Mouse (Mus musculus) left cerebral cortex, postnatal 36 days (tissue): Measurements from ENCODE around the gene Igfbp7. TPM values are rescaled to one million over a fixed set of nuclear protein-coding genes. Genes with fewer than 3 reads are reported as not detected.

ENCODE experiments used
- DNase-seq, 2 experiments: peaks; one replicate each; pipeline ENCODE4 v3.0.0; 2021 to 2022; ENCODE audit warnings: low spot score in 2 of 2, mixed read lengths in 1 of 2
- intact Hi-C: fragments of 180-260 bp; cut with DNase I; formaldehyde crosslinking; loops from one replicate; pipeline ENCODE4 v1.15.1; 2025
- total RNA-seq, 2 experiments: library from RNA; stranded (reverse); gene quantifications; 2 replicates each; pipeline ENCODE4 v1.2.3; 2021

Gene Igfbp7
- total RNA-seq, 2 experiments from 2014 or later = 45.1 to 48.4 TPM

DNA sequence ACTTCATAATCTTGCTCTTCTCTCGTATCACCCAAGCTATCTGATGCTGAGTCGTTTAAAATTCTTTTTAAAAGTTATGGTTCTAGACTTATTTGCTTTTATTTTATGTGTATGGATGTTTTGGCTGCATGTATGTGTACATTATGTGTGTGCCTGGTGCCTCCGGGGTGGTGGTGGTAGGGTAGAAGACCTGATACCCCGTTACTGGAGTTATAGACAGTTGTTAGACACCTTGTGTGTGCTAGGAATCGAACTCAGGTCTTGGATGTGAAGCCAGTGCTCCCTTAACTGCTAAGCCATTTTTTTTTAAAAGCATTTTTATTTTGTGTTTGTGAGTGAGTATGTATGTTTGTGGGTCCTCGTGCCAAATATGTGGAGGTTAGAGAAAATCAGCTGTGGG lies 689 bp upstream of the Igfbp7 start:
- intact Hi-C loops = loop anchor here (5.0 kb wide), 1 partner anchor 51 kb away; no protein-coding TSS in a partner anchor
- no peak for DNase-seq

DNA sequence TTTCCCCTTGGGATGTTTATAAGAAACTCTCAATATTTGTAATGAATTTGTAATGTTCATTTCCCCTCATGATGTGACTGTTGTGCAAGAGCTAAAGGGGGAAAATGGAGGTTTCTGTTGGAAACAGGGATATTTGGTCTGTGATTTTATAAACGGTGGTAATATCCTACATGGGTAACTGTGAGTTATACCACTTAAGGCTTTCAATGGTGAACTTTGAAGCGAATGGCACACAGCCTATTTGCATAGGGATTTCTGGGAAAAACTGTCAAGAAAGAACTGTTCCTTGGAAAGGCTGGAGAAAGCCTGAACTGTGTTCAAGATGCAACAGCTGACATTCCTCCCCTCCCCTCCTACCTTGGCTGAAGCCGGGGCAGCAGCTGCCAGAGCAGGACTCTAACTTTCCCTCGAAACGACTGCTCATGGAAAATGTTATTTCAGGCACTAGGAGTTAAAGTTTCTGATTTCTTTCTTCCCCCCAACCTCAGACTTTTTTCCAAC lies 1.4 kb downstream of the Igfbp7 start:
- no peak for DNase-seq
- intact Hi-C loops = loop anchor here (5.0 kb wide), 1 partner anchor 49 kb away; no protein-coding TSS in a partner anchor

DNA sequence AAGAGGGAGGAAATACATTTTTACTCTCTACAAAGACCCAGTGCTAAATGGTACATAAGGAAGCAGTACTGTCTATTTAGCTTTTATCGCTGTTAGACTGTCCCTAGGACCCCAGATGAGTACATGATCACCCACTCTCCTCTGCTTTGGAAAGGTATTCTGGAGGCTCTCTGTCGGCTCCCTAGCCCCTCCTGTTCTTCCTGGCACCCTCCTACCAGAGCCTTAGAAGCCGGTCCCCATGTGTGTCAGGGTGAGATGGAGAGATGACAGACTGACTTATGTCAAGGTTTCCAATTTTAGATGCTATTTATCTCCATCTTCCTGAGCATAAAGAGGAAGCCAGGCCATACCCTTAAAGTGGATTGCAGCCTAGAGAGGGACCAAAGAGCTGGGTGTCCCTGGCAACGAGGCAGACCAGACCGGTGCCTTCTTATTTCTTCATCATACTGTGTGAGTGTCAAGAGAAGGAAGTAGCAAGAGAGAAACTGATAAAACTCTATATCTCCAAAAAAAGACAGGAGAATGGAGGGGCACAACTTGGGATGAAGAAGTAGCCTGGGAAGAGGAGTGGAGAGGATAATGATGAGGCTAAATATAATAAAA lies 2.3 kb downstream of the Igfbp7 start:
- no peak for DNase-seq
- intact Hi-C loops = loop anchor here (5.0 kb wide), 1 partner anchor 48 kb away; no protein-coding TSS in a partner anchor

DNA sequence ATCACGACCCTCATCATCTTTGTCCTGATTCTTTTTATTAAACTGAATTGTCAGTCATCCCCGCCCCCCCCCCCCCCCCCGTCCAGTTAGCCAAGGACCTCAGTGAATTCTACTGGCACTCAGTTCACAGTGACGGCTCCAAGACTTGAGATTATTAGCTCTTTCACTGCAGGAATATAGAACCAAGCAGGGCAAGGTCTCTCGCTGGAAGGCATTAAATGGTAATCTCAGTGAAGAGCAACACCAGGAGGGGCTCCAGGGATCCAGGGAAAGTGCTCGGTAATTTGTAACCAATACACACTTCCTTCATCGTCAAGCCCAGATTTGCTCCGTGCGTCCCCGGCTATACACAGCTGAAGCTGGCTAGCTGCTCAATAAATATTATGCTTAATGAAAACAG lies 2.9 kb downstream of the Igfbp7 start:
- intact Hi-C loops = loop anchor here (5.0 kb wide), 1 partner anchor 48 kb away; no protein-coding TSS in a partner anchor
- no peak for DNase-seq

DNA sequence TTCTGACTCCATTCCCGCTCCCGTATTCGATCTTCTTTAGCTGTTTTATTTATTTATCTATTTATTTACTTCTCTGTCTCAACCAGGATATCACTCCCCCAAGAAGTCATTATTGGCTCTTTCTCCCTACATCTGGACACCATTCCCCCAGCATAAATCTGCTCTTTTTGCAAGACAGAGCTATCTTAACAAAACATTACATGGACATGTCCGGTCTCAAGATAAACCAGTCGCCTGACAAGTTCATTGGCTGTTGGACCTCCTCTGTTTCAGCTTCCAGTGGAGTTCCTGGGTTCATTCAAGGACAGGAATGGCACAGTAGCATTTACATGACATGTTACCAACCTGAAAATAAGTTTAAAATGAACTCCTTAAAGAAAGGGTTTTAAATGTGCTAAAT lies 4.9 kb downstream of the Igfbp7 start:
- intact Hi-C loops = no loop called here
- DNase-seq = no peak

DNA sequence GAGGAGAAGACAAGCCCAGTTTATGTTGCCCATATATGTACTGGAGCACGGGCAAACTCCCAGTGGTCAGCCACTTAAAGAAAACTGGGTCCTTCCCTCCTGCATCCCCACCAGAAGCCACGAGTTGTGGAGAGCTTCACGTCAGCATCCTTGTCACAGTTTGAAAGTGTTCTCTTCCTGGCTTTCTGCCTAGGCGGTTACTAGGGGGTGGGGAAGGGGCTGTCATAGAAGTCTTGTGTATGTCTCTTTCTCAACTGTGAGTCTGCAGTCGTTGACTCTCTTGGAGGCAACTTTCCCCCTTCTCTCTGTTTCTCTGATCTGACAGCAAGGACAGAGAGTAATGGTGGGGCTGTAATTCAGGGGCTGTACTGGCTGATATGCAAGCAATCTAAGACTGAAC lies 5.7 kb downstream of the Igfbp7 start:
- no peak for DNase-seq
- intact Hi-C loops = no loop called here

DNA sequence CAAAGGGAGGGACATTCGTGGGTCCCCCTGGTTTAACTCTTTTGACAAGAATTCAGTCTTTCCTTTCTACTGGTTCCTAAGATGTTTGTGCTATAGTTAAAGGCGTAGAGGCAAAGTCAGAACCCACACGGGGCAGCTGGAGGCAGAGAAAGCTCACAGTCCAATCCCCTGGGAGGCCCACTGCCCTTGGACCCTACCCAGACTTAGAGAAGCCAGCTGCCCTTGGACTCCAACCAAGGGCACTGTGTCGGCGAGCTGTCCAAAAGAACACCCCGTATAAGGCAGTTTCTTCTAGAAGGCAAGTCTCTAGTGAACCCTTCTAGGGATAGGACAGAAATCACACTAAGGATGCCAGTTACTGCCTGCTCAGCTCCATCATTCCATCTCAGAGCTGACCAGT lies 7.0 kb downstream of the Igfbp7 start:
- no peak for DNase-seq
- intact Hi-C loops = no loop called here

DNA sequence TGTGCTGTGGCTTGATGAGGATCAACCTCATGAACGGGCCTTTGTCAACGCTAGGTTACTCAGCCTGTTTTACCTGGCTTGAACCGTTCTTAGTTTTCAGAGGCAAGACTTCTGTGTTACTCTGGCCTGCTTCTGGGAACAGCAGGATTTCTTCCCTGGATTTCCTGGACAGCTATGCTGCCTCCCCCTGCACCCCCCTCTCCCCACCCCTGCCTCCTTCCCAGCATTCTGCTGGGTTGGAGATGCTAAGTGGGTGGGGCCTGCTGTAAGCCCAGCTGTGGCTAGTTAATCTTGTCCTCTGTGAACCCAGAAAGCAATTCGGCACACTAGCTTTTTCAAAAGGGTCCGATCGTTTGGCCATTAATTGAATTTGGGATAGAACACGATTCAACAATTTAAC lies 7.7 kb downstream of the Igfbp7 start:
- no peak for DNase-seq
- intact Hi-C loops = no loop called here

DNA sequence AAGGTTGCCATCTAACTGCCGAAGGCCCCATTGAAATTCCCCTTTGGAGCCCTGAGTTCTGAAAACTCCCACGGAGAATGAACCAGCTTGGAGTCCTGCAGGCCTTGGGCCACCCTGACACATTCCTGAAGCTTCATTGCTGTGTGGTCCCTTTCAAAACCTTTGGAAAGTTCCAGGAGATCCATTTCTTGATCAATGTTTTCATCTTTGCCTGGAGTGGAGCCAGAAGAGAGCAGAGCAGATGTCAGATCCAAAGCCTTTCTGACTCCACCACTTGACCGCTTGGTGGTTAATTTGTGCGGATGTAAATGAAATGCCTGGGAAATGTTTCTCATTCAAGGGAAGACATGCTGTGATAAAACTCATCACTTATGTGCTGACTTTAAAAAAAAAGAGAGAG lies 8.8 kb downstream of the Igfbp7 start:
- intact Hi-C loops = no loop called here

DNA sequence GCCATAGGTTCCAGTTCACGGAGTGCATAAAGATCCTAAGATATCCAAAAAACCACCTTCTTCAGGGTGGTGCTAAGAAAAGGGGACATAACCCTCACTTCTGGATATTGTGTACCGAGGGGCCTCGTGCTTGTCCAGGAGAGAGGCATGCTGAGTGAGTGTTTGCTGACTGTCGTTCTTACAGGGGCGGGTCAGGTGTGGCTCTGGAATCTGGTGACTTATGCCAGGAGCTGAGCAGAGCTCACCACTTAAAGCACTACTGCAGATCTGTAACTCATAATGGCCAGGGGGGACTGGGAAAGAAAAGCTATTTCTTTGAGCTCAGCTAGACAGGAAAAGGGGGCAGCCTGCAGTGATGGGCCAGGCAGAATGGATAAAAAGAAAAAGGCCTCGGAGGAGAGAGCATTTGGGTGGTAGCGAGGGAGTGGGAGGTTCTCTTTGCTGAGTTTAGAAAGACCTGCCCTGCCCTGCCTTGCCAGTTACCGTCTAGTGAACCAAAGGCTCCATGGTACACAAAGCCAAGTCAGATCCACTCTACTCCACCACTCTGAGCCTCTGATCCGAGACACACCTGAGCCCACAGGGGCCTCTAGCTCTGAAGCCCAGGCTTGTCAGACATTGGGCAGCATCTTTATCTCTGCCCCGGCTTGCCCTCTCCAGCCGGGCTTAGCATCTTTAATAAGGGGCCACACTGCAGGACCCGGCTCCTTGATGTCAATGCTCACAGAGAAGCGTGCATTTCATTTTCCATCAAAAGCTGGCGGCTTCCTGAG lies 9.4 kb downstream of the Igfbp7 start:
- intact Hi-C loops = no loop called here

More for the DNA sequence above, 8.8 kb downstream of the Igfbp7 start:
- DNase-seq = no peak

DNA sequence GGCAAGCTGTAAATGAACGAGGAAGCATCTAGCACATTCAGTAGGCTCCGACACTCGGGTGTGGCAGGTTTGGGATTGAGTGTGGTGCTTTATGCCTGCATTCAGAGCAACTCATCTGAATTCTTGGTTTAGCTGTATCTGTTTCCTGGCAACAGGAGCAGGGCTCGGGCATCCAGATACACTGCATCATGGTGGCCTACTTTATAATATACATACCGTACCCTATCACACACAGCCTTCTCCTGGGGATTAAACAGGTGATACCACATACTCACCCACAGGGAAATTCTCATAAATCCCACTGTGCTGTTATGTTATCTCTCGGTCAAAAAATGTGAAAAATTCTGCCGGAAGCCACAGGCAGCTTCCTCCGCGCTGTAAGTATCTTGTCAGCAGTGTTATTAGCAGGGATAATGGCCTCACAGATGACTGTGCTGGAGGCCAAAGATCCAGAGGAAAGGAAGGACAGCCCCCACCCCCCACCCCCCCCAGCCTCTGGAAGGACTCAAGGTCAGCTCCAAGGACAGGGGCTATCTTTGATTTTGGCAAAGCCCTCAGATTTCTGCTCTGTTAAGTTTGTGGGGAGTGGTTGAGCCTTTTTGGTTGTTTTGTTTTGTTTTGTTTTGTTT lies 13.7 kb downstream of the Igfbp7 start:
- peak in 1 of 2 experiments; percentile 11 for DNase-seq
- intact Hi-C loops = no loop called here

More for the DNA sequence above, 9.4 kb downstream of the Igfbp7 start:
- DNase-seq = no peak

DNA sequence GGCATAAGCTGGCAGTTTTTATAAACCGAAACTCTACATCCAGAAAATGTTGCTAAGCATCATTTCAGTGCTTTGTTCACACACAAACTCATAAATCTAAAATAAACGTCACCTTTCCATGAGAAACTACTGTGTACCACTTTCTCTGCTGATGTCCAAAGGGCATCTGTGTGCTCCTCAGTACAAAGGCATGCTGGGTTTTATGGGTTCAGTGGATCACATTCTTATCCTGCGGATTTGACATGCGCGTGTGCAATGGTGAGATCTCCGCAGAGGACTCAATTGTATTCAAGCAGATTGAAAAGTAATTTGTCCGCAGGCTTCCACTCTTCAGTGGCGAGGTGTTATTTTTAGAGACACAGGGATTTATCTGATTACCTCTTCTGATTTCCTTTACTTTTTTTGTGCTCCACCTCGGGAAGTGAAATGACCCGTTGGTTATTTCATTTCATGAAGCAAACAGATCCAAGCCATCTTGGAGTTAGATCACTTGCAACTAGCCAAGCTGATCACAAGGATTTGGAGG lies 14.7 kb downstream of the Igfbp7 start:
- intact Hi-C loops = no loop called here
- DNase-seq = no peak

DNA sequence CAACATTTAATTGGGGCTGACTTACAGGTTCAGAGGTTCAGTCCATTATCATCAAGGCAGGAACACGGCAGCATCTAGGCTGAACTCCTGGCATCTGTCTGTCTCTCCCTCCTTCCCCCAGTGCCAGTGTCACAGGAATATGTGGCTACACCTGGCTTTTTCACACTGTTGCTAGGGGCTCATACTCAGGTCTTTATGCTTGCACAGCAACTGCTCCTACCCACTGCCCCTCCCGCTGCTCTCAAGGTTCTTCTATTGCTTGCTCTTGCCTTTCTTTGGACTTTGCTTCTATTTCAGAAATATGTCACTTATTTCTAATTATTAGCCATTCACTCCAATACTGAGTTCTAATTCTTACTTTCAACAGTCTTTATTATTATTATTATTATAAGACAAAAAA lies 17.6 kb downstream of the Igfbp7 start:
- intact Hi-C loops = no loop called here
- no peak for DNase-seq

DNA sequence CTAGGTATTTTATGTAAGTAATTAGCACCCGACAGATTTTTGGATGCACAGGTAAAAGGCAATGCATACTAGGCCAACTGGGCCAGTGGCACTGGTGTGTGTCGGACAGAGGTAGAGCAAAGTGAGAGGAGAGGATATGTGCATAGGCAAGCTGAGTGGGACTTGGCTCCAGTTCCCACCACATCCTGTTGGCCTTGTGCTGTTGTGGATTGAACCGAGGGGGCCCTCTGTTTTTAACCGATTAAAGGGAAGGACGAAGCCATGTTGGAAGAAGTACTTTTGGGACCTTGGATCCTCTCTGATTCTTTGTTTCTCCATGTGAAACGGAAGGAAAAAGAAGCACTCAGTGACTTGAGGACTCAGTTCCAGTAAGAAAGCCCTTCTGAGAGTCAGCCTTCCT lies 19.5 kb downstream of the Igfbp7 start:
- intact Hi-C loops = no loop called here
- DNase-seq = no peak

DNA sequence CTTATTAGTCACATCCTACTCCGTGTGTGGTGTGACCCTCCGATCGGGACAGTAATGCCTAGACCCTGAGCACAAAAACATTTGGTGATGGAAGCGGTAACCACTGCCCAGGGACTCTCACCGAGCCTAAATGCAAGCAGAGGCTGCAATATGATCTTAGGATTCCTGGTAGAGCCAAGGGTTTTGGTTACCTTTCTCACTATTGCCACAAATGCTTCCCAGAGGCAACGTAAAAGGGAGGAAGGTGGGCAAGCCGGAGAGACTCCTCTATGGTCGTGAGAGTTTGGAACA lies 20.5 kb downstream of the Igfbp7 start:
- intact Hi-C loops = no loop called here
- DNase-seq = no peak

DNA sequence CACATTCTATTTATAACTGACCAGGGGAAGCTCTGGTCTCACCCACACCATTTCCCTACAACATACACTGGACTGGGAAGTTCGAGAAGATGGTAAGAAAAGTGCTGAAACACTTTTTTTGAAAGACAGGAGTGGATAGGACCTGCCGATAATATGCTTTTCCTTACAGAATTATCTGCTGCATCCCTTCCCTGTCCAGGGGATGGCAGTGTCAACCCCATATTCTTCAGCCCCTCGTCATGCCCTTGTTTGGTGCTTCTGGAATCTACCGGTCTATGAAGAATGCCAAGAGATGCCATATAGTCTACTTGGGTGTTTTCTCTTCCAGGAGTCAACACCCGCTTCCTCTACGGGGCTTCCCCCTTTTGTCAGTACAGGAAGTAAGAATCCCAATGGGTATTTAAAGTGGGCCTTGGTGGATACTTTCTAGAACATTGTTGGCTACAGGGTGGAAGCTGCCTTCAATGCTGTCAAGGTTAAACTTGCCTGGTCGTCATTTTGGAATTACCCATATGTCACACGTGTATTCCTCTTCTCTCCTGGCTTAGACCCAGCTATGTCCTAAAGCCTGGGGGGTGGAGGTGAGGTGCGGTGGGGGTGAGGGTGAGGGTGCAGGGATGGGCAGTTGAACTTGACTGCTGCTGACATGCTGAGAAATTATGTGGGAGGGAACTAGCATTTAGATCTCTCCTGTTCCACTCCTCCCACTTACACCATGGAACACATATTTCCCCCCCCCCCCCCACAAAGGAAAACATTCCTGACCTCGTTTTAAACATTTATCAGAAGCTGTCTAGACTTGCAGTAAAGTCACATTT lies 21.0 kb downstream of the Igfbp7 start:
- intact Hi-C loops = no loop called here
- no peak for DNase-seq

DNA sequence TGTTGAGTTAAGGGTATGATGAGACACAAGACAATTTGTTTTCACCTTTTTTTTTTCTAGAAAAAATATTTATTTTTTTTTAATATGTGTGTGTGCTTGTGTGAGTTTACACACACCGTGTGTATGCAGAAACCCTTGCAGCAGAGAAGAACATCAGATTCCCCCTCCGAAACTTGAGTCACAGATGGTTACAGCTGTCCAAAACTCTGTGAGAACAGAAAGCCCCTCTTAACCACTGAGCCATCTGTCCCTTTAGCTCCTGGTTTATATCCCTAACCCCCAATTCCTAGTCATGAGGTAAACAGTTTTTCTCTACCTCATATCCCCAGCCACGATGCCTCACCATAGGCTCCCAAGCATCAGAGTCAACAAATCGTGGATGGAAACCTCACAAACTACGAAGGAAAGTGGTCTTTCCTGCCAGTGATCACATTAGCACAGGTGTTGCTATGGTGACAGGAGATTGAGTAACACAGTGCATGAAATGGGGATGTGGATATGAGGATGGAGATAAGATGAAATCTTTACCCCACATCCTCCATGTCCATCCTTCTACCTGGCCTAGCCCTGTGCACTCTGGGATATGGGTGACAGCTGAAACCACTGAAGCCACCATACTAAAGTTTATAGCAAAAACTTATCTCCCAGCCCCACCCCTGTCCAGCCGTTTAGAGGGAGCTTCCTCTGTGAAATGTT lies 21.8 kb downstream of the Igfbp7 start:
- intact Hi-C loops = no loop called here
- DNase-seq = no peak

DNA sequence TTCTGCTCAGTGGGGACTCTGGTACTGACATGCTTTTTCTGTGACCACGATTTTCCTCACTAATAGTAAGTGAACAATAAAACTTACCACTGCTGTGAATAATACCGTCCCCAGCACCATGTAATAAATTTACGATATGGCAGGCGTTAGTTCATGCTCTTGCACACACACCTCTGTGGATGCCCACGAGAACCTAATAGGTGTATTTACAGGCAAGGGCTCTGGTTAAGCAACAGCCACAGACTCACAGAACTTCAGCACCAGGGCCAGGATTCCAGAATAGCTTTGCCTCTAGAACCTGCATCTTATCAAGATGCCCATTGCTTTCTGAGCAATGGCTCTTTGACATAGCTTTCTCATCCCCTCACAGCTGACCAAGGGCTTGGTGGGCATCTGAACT lies 22.6 kb downstream of the Igfbp7 start:
- DNase-seq = no peak
- intact Hi-C loops = no loop called here

DNA sequence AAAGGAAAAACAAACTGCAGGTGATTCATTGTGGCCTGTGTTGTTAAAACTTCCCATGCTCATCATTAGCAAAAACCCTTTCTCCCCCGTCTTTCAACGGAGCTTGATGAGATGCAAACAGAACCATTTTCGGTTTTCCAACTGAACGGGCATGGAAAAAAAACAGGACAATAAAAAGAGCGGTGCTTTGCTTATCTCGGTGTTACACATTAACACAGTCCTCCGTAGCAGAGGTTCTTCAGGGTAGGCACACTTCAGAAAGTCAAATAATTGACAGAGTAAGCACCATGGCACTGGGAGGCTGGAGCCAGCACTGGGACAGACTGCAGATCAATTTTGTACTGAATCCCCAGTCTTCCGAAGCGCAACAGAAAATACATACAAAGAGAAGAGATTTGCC lies 23.1 kb downstream of the Igfbp7 start:
- intact Hi-C loops = no loop called here
- no peak for DNase-seq
